Mouse (Mus musculus) embryonic facial prominence, embryonic 15.5 days (tissue): Measurements from ENCODE around the gene Cfap97. TPM values are rescaled to one million over a fixed set of nuclear protein-coding genes. Genes with fewer than 3 reads are reported as not detected.

Experiments used
- ATAC-seq: fragments of 200-750 bp; cut with Nextera tagmentation; 2 replicates; pipeline ENCODE4 v1.8.0; 2017; ENCODE audit warnings: low read depth, moderate TSS enrichment; ENCODE audit not compliant: insufficient number of reproducible peaks, low FRiP score, low TSS enrichment
- H3K27ac ChIP-seq: fragments of 300-500 bp; sonication (generic); replicated peaks from 2 replicates; pipeline ENCODE4 v1.5.1; 2015; ENCODE audit warnings: mild to moderate bottlenecking, inconsistent platforms
- H3K27me3 ChIP-seq: fragments of 300-500 bp; sonication (generic); 2 replicates; pipeline ENCODE4 v1.6.1; 2015; ENCODE audit warnings: inconsistent platforms
- H3K36me3 ChIP-seq: fragments of 300-500 bp; sonication (generic); 2 replicates; pipeline ENCODE4 v1.6.1; 2015; ENCODE audit warnings: mild to moderate bottlenecking, inconsistent platforms
- H3K4me1 ChIP-seq: fragments of 300-500 bp; sonication (generic); 2 replicates; pipeline ENCODE4 v1.6.1; 2015; ENCODE audit warnings: inconsistent platforms
- H3K4me2 ChIP-seq: fragments of 300-500 bp; sonication (generic); replicated peaks from 2 replicates; pipeline ENCODE4 v1.6.1; 2015; ENCODE audit warnings: mild to moderate bottlenecking, inconsistent platforms
- H3K4me3 ChIP-seq: fragments of 300-500 bp; sonication (generic); replicated peaks from 2 replicates; pipeline ENCODE4 v1.5.1; 2015; ENCODE audit warnings: mild to moderate bottlenecking, inconsistent platforms
- H3K9ac ChIP-seq: fragments of 300-500 bp; sonication (generic); 2 replicates; pipeline ENCODE4 v1.6.1; 2015; ENCODE audit warnings: inconsistent platforms
- H3K9me3 ChIP-seq: fragments of 300-500 bp; sonication (generic); replicated peaks from 2 replicates; pipeline ENCODE4 v1.6.1; 2016; ENCODE audit warnings: inconsistent platforms
- WGBS: fragments of 180-500 bp; shearing (Covaris S2); methylation state at CpG from one replicate; pipeline ENCODE4 v1.1.7; 2015; 5-methylcytosine and 5-hydroxymethylcytosine counted together
- polyA plus RNA-seq: library from polyadenylated mRNA; unstranded; fragments of >200 nt; fragmentation: Nextera tagmentation; extraction: Ambion mirVana; gene quantifications from 2 replicates; pipeline ENCODE4 v1.2.1, GENCODE M21; 2015

Cfap97 gene
- polyA plus RNA-seq, 1 experiment from 2014 or later: 22.6 TPM

DNA sequence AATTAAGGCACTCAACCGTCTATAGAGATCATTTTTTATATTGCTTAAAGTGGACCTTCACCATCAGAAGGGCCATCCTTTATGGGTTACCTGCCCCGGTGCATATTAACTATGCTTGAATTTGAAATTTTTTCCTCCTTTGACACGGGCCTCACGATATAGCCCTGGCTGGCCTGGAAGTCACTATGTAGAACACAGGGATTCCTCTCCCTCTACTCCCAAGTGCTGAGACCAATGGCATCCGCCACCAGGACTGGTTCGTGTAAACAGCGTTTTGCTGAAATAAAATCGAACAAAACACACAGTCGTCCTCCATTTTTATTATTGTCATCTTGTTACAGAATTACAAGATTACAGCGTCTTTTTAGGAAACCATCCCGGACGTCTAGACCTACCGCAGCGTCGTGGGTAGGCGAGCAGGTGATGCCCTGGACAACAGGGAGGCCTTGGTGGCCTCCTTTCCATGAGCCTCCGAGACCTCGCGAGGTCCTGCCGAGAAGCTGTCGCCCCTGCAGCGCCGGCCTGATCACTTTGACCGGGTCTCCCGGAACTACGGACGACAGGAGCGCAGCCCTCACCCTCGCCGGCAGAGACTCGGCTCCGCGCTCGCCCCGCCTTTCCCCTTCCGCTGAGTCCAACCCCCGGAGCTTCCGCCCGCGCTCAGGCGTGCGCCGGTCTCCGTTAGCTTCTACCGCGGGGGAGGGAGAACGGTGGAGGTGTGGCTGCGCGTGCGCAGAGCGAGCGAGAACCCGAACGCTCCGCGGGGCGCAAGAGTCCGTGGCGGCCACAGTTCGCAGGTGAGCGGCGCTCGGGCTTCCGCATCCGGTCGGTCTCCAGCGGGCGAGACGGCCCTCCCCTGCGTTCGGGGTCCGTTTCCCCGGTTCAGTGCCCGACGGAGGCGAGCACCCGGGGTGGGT lies 11.6 kb downstream of the Cfap97 start:
- H3K36me3 ChIP-seq: no peaks in the 10 kb centered on the region
- peak overlapping the region; percentile 81 for H3K27ac ChIP-seq
- H3K27me3 ChIP-seq: no peaks in the 10 kb centered on the region
- peaks cover 6% of the 10 kb centered on the region; the same call in 1 of the 2 replicates for H3K4me1 ChIP-seq
- H3K9me3 ChIP-seq: no peaks in the 10 kb centered on the region
- peak; percentile 99 for ATAC-seq
- H3K4me3 ChIP-seq: peak overlapping the region; percentile 84
- WGBS: 2% methylated on average over 73 of the region's 77 CpGs
- H3K4me2 ChIP-seq: peak overlapping the region; percentile 76
- peak overlapping the region; percentile 85 for H3K9ac ChIP-seq

DNA sequence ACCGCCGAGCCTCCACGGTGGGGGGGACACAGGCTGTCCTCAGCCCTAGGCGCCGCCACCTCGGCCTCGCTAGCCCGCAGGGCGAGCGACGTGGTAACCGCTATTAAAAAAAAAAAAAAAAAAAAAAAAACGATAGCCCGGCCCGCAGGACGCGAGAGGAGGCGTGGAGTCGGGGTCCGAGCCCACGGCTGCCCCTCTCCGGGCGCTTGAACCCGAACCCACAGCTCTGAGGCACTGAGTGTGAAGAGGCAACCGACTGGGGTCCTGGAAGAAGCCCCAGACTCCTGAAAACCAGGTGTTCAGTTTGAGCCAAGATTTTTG lies 12.3 kb downstream of the Cfap97 start:
- peaks cover 6% of the 10 kb centered on the region; the same call in 1 of the 2 replicates for H3K4me1 ChIP-seq
- peak overlapping the region; percentile 85 for H3K9ac ChIP-seq
- H3K27ac ChIP-seq: peak overlapping the region; percentile 81
- no peaks in the 10 kb centered on the region for H3K27me3 ChIP-seq
- no peaks in the 10 kb centered on the region for H3K9me3 ChIP-seq
- peak; percentile 76; the same call in 1 of the 2 replicates for ATAC-seq
- no peaks in the 10 kb centered on the region for H3K36me3 ChIP-seq
- H3K4me2 ChIP-seq: peak overlapping the region; percentile 76
- under 1% methylated on average over 24 of the region's 25 CpGs for WGBS
- H3K4me3 ChIP-seq: peak overlapping the region; percentile 84

DNA sequence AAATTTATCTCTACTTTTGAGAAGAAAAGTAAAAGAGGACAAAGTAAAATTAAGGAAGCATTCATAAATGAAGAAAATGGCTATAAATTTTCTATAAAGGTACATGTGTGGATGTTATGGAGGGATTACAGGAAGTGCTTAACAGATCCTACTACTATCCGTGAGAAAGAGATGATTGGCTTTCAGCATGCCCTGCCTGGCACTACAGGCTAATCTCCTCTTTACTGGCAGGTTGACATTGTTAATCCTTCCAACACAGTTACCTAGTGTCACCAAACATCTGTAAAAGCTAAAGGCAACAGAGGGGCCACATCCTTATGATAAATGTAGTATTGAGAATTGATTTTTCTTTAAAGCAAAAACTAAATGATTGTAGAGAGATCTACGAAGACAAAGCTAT lies 22.1 kb downstream of the Cfap97 start:
- no peak for ATAC-seq
- 78% methylated on average over 2 of the region's 2 CpGs for WGBS

DNA sequence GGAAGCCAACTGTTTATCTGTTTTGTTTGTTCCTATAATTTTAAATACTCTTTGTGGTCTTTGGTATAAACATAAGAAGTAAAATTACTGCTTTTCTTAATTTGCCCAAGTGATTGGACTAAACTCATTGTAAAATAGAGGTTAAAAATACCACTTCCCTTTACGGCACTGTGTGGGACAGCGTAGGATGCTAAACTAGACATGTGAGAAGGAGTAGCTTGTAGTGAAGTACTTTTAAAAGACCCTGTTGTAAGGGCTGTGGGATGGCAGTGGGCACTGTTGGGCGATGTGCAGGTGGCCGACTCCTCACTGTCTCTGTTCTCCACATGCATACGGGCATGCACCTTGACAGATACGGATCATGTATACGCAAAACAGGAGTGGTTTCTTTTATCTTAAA lies 28.6 kb downstream of the Cfap97 start:
- no peak for ATAC-seq
- WGBS: 86% methylated on average over 7 of the region's 7 CpGs
- H3K4me1 ChIP-seq: no peaks in the 10 kb centered on the region
- H3K27me3 ChIP-seq: no peaks in the 10 kb centered on the region
- no peak overlapping the region for H3K4me2 ChIP-seq
- no peak overlapping the region for H3K27ac ChIP-seq
- H3K36me3 ChIP-seq: peaks cover 10% of the 10 kb centered on the region; the same call in 1 of the 2 replicates
- H3K9me3 ChIP-seq: no peaks in the 10 kb centered on the region
- H3K9ac ChIP-seq: no peak overlapping the region
- H3K4me3 ChIP-seq: no peak overlapping the region

More for the DNA sequence above, 22.1 kb downstream of the Cfap97 start:
- no peak overlapping the region for H3K4me3 ChIP-seq
- no peak overlapping the region for H3K27ac ChIP-seq
- no peak overlapping the region for H3K4me2 ChIP-seq
- no peak overlapping the region for H3K9ac ChIP-seq
- H3K27me3 ChIP-seq: no peaks in the 10 kb centered on the region
- H3K36me3 ChIP-seq: peaks cover 17% of the 10 kb centered on the region
- no peaks in the 10 kb centered on the region for H3K9me3 ChIP-seq
- no peaks in the 10 kb centered on the region for H3K4me1 ChIP-seq

DNA sequence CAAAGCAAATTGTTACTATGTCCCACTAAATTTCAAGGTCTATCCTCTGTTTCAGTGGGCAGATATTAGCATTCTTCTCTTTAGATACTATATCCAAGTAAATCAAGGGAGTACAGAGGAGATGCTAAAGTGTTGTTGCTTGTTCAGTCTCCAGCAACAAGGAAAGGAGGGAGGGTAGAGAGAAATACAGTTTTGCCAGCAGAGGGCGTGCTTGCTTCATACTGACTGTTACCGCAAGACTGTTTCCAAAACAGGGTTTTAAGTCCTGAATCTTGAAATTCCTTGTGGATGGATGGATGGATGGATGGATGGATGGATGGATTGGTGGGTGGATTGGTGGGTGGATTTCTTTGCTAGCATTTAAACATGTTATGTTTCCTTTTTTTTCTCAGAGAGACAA lies 33.8 kb downstream of the Cfap97 start:
- H3K9ac ChIP-seq: no peak overlapping the region
- no peaks in the 10 kb centered on the region for H3K4me1 ChIP-seq
- H3K27me3 ChIP-seq: no peaks in the 10 kb centered on the region
- H3K4me3 ChIP-seq: no peak overlapping the region
- 0 out of 2 replicates have a peak, but pooled peaks cover 6% of the 10 kb centered on the region for H3K36me3 ChIP-seq
- 4% methylated on average over 2 of the region's 2 CpGs for WGBS
- no peak for ATAC-seq
- H3K9me3 ChIP-seq: no peaks in the 10 kb centered on the region
- H3K27ac ChIP-seq: no peak overlapping the region
- H3K4me2 ChIP-seq: no peak overlapping the region

DNA sequence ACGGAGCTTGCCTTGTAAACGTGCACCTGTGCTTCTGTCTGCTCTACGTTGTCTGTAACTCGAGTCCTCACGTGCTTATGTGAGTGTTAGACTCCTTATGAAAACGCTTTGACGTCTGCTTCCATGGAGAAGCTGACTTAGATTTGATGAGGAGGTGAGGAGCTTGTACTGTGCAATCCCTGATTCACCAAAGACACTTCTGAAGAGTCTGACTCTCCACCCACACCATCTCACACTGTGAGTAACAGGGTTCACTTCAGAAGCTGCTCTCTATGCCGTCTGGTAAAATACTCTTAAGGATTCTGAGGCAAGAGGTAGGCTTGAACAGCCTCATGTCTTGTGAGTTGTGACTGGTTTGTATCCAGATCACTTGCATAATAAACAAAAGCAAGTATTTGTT lies 41.5 kb downstream of the Cfap97 start:
- H3K27me3 ChIP-seq: no peaks in the 10 kb centered on the region
- 81% methylated on average over 8 of the region's 8 CpGs for WGBS
- no peak overlapping the region for H3K4me3 ChIP-seq
- no peak for ATAC-seq
- H3K9me3 ChIP-seq: no peaks in the 10 kb centered on the region
- H3K4me2 ChIP-seq: no peak overlapping the region
- no peak overlapping the region for H3K9ac ChIP-seq
- peaks cover 37% of the 10 kb centered on the region for H3K36me3 ChIP-seq
- no peaks in the 10 kb centered on the region for H3K4me1 ChIP-seq
- H3K27ac ChIP-seq: no peak overlapping the region

DNA sequence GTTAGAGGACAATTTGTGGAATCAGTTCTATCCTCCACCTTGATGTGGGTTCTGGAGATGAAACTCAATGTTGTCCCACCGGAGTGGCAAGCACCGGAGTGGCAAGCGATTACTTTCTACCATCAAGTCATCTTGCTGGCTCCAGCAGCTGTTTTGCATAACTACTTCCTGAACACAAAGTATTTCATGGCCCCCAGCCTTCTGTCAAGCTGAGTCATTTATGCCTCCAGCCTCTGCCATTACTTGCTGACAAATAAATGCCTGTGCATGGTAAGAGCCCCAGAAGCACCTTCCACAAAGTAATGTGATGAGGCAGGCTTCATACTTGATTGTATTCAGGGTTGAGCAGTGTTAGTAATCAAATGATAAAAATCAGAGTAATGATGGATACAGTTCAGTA lies 45.3 kb downstream of the Cfap97 start:
- Histone ChIP-seq H3K4me3 (no peak overlapping the region), H3K9ac (no peak overlapping the region), H3K4me1 (no peaks in the 10 kb centered on the region), H3K27me3 (no peaks in the 10 kb centered on the region), H3K4me2 (no peak overlapping the region), H3K9me3 (no peaks in the 10 kb centered on the region), H3K36me3 (peaks cover 37% of the 10 kb centered on the region), H3K27ac (no peak overlapping the region)
- WGBS: 51% methylated on average over 3 of the region's 3 CpGs
- no peak for ATAC-seq

DNA sequence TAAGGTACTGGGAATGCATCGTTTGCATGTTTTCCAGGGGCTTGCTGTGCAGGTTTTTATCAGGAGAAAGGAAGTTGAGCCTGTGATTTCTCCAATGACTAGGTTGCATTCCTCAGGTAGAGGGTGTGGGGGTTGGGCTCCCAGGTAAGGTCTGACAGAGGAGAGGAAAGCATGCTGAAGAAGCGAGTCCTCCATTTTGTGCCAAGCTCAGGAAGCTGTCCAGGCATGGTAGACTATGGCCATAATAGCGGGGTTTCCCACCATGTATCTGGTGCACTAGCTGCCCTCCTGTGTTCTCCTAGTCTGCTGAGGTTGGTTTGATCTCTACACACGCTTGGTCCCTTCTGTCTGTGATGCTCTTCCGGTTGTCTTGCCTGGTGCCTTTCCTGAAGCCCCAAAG lies 46.1 kb downstream of the Cfap97 start:
- H3K9me3 ChIP-seq: no peaks in the 10 kb centered on the region
- H3K4me3 ChIP-seq: no peak overlapping the region
- 81% methylated on average over 5 of the region's 5 CpGs for WGBS
- no peaks in the 10 kb centered on the region for H3K4me1 ChIP-seq
- ATAC-seq: no peak
- H3K27ac ChIP-seq: no peak overlapping the region
- H3K27me3 ChIP-seq: no peaks in the 10 kb centered on the region
- no peak overlapping the region for H3K4me2 ChIP-seq
- H3K9ac ChIP-seq: no peak overlapping the region
- peaks cover 36% of the 10 kb centered on the region; the same call in 1 of the 2 replicates for H3K36me3 ChIP-seq

DNA sequence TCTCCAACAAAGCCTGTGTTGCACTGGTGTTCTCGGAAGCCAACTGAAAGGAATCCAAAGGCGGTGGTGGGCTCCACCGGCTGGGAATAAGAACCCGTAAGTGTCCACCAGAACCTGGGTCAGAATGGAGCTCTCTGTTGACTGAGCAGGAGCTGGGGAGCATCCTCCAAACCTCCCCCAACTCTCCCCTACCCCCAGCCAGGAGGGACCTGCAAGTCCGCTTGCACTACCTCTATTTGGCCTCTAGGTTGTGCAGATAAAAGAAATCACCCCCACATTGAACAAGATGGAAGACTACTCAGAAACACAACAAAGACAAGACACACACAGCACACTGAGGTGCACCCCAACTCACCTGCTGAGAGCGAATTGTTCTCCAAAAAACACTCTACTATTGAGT lies 50.8 kb downstream of the Cfap97 start:
- H3K9ac ChIP-seq: no peak overlapping the region
- H3K4me1 ChIP-seq: peaks cover 13% of the 10 kb centered on the region
- H3K4me2 ChIP-seq: no peak overlapping the region
- WGBS: 86% methylated on average over 6 of the region's 6 CpGs
- H3K36me3 ChIP-seq: peaks cover 37% of the 10 kb centered on the region
- no peaks in the 10 kb centered on the region for H3K27me3 ChIP-seq
- no peak overlapping the region for H3K27ac ChIP-seq
- no peak overlapping the region for H3K4me3 ChIP-seq
- ATAC-seq: no peak
- H3K9me3 ChIP-seq: no peaks in the 10 kb centered on the region

DNA sequence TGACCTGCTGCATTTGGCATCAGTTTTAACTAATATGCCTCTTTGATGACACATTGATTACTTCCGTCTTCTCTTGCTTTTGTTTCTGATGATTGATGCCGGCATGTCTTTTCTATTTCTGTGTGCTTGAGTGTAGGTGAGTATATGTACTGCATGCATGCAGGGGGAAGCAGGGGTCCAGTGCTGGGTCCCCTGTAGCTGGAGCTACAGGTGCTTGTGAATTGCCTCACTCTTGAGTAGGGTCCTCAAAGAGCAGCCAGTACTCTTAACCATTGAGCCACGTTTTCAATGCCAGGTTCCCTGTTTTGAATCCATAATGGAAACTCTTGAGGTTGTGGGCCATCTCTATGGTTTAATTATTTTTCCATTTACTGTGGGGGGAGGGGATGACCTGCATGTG lies 52.7 kb downstream of the Cfap97 start:
- Histone ChIP-seq H3K27me3 (no peaks in the 10 kb centered on the region), H3K4me3 (no peak overlapping the region), H3K9me3 (no peaks in the 10 kb centered on the region), H3K27ac (no peak overlapping the region), H3K4me1 (peaks cover 31% of the 10 kb centered on the region), H3K9ac (no peak overlapping the region), H3K36me3 (peaks cover 53% of the 10 kb centered on the region), H3K4me2 (no peak overlapping the region)
- ATAC-seq: no peak
- WGBS: 86% methylated on average over 3 of the region's 3 CpGs

DNA sequence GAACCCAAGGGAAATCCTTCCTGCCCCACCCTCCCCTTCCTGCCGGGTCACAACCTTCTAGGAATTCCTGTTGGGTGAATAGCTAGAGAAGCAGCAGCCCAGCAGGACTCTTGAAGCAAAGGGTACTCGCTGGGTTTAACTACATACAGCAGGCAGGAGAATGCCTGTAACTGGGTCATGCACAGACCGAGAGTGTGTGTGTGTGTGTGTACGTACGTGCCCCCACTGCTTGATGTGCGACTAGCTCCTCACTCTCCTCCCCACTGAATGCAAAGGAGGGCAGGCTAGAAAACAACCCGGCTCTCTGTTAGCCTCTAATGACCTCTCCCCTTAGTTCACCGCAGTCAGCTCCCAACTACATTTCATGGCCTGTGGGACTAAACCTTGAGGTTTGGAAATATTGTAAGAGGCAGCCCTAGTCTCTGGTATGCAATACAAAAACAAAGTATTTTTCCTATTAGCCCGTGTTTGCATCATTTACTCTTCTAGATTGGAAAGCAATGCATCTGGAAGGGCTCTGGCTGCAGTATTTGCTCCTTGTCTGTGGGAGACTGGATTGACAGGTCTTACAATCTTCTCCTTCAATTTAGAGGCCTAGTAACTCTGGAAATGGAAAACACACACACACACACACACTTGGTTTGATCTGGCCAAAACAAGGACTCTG lies 53.5 kb downstream of the Cfap97 start:
- ATAC-seq: no peak
- H3K36me3 ChIP-seq: peaks cover 53% of the 10 kb centered on the region

More for the DNA sequence above, 53.5 kb downstream of the Cfap97 start:
- Histone ChIP-seq H3K4me3 (no peak overlapping the region), H3K27ac (peak overlapping the region; percentile 34; the same call in 1 of the 2 replicates), H3K9ac (no peak overlapping the region), H3K27me3 (no peaks in the 10 kb centered on the region), H3K4me2 (no peak overlapping the region), H3K4me1 (peaks cover 38% of the 10 kb centered on the region), H3K9me3 (no peaks in the 10 kb centered on the region)
- 53% methylated on average over 9 of the region's 9 CpGs for WGBS
